Mouse (Mus musculus) erythroid progenitor cell, adult 5-6 weeks (primary cell): Measurements from ENCODE around the gene Mcm5. TPM values are rescaled to one million over a fixed set of nuclear protein-coding genes. Genes with fewer than 3 reads are reported as not detected.

Experiments
- ATAC-seq: replicated peaks from 2 replicates; pipeline ENCODE4 v1.8.0; 2016; ENCODE audit warnings: moderate number of reproducible peaks, mild to moderate bottlenecking, moderate TSS enrichment, inconsistent platforms; ENCODE audit not compliant: poor library complexity, low FRiP score, severe bottlenecking
- total RNA-seq, 2 experiments: library from RNA; stranded (forward) in 1 of 2; stranded (reverse) in 1 of 2; fragments of 150-400 nt in 1 of 2; fragments of 186-747, 209-891 nt in 1 of 2; gene quantifications; 2 replicates each; pipeline versions ENCODE4 v1.2.3 to v1.2.4; 2015 to 2017; ENCODE audit warnings: low replicate concordance in 2 of 2

Gene Mcm5
- total RNA-seq, 2 experiments from 2014 or later = 104 to 166 TPM

GRCm38 (mm10) chr8:75093399-75094156, 15.8 kb upstream of the Mcm5 start, which contains the start of gene Hmox1:
Gene Hmox1, plus strand, starts transcription at chr8:75093621.
- peak; percentile 66 for ATAC-seq

GRCm38 (mm10) chr8:75102956-75103355, 6.4 kb upstream of the Mcm5 start:
- ATAC-seq = no peak

- no peak for ATAC-seq
These were observed 5.9 kb upstream of the Mcm5 start for GRCm38 (mm10) chr8:75103376-75103878.

GRCm38 (mm10) chr8:75108527-75109235, 688 bp upstream of the Mcm5 start:
- ATAC-seq = peak; percentile 84

- no peak; the same call in 1 of the 2 replicates for ATAC-seq
These were observed 724 bp downstream of the Mcm5 start for GRCm38 (mm10) chr8:75110093-75110492.

- no peak for ATAC-seq
These were observed 9.1 kb downstream of the Mcm5 start for GRCm38 (mm10) chr8:75118505-75118904.

- ATAC-seq = no peak
These were observed 9.9 kb downstream of the Mcm5 start for GRCm38 (mm10) chr8:75119287-75119686.

- ATAC-seq = no peak
These were observed 10.4 kb downstream of the Mcm5 start for GRCm38 (mm10) chr8:75119747-75120146.

- no peak for ATAC-seq
These were observed 18.0 kb downstream of the Mcm5 start for GRCm38 (mm10) chr8:75127406-75127805.

GRCm38 (mm10) chr8:75132485-75132884, 23.1 kb downstream of the Mcm5 start:
- ATAC-seq = no peak

GRCm38 (mm10) chr8:75133399-75133798, 24.0 kb downstream of the Mcm5 start:
- ATAC-seq = no peak

- ATAC-seq = no peak
These were observed 25.4 kb downstream of the Mcm5 start for GRCm38 (mm10) chr8:75134603-75135391.

- no peak for ATAC-seq
These were observed 26.4 kb downstream of the Mcm5 start for GRCm38 (mm10) chr8:75135756-75136155.

GRCm38 (mm10) chr8:75136256-75136655, 26.9 kb downstream of the Mcm5 start:
- ATAC-seq = no peak

- ATAC-seq = no peak
These were observed 28.2 kb downstream of the Mcm5 start for GRCm38 (mm10) chr8:75137536-75137935.

- no peak for ATAC-seq
These were observed 41.7 kb downstream of the Mcm5 start for GRCm38 (mm10) chr8:75150911-75151610.

- no peak for ATAC-seq
These were observed 42.4 kb downstream of the Mcm5 start for GRCm38 (mm10) chr8:75151743-75152142.

- ATAC-seq = no peak
These were observed 43.2 kb downstream of the Mcm5 start for GRCm38 (mm10) chr8:75152505-75153082.

GRCm38 (mm10) chr8:75154855-75155478, 45.6 kb downstream of the Mcm5 start:
- no peak for ATAC-seq
